Mouse (Mus musculus) retina, postnatal 7 days (tissue): ENCODE data around the gene C2cd2l.
"Not testable (repeated sequence)": the region's sequence is repeated elsewhere in the genome, so short reads cannot be mapped to it uniquely, and the experiment has no call there.

Experiments used
- DNase-seq: peaks from one replicate; pipeline ENCODE4 v3.0.0-alpha.2; 2012; ENCODE audit warnings: low read depth, low spot score

C2cd2l gene

DNA sequence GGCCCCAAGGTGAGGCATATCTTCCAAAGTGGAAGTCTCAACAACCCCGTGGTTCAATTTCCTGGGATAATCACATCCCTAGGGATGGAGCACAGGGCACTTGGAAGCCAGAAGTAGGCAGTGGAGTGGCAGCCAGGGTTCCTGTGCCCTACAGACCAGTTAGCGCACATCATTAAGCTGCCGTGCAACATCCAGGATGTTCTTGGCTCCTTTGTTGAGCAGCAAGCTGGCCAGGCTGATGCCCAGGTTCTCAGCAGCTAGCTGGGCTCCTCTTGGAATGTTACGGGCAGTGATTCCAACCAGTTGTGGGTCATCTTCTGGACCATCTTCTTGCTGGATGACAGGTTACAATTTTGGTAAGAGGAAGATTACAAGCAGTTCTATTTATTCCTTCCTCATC, 16.4 kb upstream of the C2cd2l start:
- DNase-seq: not testable (repeated sequence)

DNA sequence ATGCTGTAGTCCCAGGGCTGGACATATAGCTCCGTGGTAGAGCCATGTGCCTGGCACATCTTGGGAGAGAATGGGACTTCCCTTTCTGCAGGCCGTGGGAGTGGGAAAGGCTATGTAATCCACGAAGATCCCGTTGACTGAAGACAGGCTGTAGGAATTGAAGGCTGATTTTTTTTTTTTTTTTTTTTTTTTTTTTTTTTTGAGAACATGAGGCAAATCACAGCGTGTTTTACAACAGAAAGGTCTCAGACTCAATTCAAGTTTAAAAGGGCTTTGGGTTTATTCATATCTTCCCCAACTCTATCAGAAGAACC, 16.0 kb upstream of the C2cd2l start:
- DNase-seq: no peak

DNA sequence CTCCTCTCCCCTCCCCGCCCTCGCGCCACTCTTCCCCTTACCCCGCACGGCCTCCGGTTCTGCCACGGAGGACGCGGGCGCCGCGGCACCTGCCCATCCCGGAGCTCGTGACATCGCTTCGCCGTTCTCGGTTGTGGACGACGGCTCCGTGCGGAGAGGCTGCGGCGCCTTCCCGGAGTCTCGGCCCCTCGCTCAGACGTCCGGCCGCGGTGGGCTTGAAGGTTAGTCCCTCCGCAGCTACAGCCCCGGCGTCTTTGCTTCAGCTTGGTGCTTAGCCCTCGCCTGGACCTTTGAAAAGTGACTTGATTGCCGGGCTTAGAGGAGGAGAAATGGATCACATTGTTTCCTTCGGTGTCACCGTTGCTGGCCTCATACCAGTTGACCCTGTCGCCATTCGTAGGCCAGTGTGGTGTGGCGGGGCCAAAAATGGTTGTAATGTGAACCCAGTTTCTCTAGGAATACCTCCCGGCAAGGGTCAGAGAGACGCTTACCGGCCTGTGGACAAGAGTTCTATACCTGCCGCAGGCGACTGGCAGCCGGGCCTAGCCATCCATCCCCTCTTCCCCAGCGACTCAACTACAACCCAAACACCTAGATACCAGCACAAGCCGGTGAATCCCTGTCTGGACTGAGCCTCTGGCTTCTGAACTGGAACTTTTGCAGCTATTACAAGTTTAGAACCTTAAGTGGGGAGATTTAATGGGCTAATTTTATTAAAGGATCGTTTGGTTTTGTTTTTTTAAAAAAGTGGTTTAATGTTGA, 15.4 kb upstream of the C2cd2l start:
- DNase-seq: no peak

DNA sequence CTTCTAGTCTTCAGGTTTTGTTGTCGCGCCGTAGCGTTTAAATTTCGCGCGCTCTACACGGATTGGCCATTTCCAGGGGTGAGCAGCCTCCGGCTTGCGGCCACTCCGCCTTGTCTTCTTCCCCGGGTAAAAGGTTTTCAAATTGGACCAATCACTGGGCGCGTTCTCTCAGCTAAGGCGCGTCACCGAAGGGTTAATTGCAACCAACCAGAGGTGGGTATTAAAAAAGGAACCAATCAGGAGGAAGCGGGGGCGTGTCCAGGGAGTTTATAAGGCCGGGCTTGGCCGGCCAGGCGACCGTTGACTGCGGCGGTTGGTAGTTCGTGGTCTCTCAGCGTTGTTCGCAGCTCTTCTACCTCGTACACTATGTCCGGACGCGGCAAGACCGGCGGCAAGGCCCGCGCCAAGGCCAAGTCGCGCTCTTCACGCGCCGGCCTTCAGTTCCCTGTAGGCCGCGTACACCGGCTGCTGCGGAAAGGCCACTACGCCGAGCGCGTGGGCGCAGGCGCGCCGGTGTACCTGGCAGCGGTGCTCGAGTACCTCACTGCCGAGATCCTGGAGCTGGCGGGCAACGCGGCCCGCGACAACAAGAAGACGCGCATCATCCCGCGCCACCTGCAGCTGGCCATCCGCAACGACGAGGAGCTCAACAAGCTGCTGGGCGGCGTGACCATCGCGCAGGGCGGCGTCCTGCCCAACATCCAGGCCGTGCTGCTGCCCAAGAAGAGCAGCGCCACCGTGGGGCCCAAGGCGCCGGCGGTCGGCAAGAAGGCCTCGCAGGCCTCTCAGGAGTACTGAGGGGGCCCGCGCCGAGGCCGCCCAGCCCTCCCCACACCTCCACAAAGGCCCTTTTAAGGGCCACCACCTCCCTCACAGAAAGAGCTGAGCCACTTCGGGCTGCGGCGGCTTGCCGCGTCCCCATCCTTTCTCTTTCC, 14.6 kb upstream of the C2cd2l start, which contains the start of gene H2afx:
TSS of gene H2afx (plus strand) at position 299 of the 935 bp plus-strand sequence.
- peak; percentile 98 for DNase-seq

DNA sequence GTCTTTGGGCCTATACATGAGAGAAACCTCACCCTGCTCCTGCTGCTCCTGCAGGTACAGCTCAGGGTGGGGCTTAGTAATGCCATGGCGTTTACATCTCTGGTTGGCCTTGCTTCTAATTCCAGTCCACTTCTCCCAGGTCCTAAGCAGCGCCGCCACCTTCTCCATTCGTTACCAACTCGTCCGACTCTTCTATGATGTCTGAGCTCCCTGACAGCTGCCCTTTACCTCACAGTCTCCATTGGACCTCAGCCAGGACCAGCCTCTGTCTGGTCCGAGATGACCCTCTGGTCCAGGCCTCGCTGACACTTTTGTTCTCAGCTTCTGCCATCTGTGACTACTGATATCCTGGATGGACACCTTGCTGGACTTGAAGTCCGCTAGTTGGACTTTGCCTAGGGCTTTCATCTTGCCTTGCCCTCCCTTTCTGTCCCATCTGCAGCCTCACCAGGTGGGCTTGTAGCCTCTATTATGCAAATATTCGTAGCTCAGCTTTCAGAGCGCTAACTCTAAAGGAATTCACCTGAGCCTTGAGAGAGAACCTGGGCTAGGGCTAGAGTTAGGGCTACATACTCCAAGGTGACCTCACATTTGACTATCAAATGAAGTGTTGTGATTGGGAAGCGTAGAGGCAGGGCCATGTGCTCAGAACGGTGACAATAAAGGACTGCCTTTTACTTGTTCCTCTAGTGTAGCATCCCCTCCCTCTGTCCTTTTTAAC, 13.0 kb upstream of the C2cd2l start:
- DNase-seq: no peak

DNA sequence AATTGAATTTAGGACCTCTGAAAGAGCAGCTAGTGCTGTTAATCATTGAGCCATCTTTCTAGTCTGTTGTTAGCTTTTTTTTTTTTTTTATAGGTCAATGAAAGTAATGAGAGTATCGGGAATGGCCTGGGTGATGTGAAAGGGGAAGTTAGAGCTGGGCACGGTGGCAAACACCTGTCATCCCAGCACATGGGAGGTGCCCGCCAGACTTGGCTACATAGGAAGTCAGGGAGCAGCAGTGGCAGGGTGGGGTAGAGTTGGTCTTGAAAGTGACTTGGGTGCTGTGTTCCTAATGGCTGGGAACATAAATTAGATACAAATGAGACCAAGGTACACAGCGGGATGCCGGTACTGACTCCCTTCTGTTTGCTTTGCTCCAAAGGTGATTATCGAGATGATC, 10.7 kb upstream of the C2cd2l start:
- DNase-seq: no peak

DNA sequence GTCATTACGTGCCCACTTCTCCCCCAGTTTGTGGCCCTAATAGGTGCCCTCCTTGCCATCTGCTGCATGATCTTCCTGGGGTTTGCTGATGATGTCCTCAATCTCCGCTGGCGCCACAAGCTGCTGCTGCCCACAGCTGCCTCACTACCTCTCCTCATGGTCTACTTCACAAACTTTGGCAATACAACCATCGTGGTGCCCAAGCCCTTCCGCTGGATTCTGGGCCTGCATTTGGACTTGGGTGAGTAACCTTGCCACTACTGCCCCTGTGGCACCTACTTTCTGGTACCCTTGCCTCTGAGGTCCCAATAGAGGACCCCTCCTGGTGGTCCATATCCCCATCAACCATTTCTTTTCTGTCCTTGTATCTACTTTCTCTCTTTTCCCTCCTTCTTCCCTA, 7.8 kb upstream of the C2cd2l start:
- DNase-seq: no peak

DNA sequence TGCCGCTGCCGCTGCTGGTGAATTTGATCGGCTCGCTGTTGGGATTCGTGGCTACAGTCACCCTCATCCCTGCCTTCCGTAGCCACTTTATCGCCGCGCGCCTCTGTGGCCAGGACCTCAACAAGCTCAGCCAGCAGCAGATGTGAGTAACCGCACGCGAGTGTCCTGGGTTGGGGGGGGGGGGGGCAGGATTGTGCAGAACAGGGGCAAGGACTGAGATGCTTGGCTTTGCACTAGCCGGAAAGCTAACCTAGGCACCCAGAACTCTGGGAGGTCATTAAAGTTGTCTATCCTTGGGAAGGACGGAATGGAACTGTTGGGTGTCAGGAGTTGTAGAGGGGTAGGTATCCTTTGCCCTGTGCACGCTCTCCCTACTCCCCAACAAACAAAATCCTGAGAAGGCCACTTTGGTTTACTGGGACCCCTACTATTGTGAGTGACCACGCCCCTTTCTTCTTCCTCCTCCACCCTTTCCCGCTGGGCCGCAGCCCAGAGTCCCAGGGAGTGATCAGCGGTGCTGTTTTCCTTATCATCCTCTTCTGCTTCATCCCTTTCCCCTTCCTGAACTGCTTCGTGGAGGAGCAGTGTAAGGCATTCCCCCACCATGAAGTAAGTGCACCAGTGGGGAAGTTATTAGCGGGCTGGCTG, 7.1 kb upstream of the C2cd2l start:
- no peak for DNase-seq

DNA sequence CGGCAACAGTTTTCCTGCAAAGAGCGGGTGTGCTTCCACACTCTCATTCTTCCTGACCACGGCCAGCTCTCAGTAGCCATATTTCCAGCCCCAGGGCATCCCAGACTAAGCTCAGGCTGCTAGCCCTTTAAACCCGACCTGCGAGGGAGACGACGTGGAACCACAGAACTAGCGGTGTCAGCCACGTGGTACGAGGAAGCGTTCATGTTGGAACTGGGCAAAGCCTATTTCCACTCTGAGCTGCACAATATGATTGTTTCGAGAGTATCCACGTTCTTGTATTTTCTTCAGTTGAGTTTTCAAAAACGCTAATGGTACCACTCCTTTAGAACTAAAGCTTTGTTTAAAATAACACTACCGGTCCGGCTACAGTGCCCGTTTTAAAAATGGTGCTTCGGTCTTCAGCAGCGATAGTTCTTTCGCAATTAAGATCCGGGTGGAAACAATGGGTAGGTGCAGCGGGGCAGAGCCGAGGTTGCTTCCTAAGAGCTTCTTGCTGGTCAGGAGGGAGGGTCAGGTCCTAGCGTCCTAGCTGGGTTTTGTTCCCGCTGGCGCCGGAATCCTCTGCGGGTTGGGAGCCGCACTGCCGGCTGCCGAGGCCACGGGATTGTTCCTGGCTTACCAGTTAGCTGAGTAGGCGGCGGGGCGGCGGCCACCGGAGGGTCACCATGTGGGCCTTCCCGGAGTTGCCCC, 6.4 kb upstream of the C2cd2l start:
- peak; percentile 75 for DNase-seq

DNA sequence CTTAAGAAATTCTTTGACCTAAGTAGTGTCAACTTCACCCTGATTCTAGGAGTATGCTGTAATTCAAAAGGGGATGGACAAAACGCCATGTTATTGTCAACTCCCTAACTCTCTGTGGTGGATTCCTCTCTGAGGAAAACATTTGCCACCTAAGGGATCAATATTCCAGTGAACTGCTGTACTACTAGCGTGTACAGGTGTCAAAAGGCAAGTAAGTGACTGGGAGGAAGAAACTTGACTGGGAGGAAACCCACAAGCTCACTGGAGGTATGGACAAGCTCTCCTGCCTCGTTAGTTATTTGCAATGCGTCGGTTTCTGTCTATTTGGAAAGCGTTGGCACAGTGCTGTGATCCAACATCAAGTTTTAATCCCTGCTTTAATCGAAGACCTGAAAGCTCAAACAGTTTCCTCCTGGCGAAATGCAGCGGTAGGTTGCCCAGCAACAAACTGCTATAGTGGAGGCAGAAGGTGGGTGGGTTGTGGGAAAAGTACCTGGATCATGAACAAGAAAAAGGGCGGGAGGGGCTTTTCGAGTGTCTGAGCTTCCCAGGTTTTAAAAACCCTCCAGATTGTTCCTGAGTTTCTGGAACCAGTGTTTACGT, 5.8 kb upstream of the C2cd2l start, which contains the start of gene Dpagt1:
TSS of gene Dpagt1 (plus strand) at position 252 of the 603 bp plus-strand sequence.
- no peak for DNase-seq

DNA sequence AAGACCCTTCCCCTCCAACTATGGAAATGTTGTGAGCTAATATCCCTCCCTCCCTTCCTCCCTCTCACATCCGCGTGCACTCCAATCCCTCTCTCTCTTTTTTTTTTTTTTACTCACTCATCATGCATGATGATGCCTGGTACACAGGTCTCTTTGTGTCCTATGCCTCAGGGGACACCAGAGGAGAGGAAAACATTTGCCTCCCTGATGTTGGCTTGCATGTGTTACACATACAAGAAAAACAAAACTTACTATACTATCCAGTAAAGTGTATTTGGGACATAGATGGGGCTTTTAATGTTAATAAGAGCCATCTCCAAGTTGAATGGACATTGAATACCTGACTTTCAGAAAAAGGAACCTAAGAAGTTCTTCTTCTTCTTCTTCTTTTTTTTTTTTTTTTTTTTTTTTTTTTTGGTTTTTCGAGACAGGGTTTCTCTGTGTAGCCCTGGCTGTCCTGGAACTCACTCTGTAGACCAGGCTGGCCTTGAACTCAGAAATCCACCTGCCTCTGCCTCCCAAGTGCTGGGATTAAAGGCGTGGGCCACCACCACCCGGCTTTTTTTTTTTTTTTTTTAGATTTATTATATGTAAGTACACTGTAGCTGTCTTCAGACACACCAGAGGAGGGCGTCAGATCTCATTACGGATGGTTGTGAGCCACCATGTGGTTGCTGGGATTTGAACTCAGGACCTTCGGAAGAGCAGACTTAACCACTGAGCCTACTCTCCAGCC, 5.1 kb upstream of the C2cd2l start:
- DNase-seq: not testable (repeated sequence)

DNA sequence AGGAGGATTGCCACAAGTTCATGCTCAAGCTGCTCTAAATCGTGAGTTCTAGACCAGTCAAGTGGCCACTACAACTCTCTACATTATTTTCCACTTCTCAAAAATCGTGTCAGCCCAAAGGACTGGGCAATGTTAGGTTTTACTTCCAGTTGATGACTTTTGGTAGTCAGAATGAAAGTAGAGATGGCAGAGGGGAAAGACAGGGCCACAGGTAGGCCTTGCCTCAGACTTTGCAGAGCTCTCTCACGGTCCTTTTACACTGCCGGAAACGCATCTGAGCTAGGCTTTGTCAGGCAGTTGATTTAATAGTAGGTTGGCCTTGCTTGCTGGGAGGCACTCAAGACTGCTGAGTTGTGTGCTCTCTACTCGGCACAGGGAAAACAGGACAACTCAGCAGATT, 4.1 kb upstream of the C2cd2l start:
- no peak for DNase-seq

DNA sequence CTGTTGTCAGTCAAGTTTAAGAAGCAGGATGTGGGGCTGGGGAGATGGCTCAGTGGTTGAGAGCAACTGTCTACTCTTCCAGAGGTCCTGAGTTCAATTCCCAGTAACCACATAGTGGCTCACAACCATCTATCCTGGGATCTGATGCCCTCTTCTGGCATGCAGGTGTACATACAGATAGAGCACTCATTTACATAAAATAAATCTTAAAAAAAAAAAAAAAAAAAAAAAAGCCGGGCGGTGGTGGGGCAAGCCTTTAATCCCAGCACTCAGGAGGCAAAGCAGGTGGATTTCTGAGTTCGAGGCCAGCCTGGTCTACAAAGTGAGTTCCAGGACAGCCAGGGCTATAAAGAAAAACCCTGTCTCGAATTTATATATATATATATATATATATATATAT, 3.6 kb upstream of the C2cd2l start:
- DNase-seq: not testable (repeated sequence)

DNA sequence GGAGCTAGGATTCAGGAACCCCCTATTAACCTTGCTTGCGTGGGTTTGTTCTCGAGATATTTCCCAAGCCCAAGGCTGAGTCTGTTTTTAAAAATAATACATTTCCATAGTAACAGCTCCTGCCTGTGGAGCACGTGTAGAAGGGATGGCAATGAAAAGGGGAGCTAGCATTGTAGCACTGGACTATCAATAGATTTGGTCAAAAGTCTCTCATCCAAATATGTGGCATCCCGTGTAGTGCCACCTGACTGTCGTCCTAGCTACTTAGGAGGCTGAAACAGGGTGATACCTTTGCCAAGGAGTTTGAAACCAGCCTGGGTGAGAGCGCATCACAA, 681 bp upstream of the C2cd2l start:
- no peak for DNase-seq

DNA sequence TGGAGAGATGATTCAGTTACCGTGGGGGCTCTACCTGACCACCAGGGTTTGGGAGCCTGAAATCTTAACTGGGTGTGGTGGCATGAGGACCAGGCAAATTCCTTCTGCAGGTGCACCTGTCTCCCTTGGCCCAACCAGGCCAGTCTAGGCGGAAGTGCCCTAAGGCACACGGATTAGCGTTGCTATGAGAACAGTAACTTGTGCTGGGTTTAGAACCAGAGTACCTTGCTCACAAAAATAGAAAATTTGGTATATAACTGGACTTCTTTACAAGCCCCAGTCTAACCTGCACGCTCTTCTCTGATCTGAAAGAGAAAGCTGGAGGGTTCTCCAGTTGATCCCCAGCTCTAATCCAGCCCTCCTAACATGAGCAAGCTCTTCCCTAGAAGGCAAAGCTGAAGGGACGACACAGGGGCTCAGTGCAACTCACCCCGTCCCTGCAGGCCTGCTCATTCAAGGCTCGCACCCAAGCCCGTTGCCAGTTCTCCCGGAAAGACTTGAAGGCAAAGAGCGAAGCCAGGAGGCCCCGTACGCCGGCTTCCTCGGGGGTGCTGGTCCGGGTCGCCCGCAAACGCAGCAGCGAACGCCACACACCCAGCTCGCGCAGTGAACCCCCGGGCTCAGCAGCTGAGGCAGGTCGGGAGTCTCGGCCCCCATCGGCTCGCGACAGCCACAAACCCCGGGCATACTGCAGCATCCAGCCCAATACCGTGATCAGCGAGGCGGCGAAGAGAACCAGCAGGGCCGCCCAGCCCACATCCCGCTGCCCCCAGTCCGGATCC, 789 bp downstream of the C2cd2l start:
- no peak for DNase-seq

DNA sequence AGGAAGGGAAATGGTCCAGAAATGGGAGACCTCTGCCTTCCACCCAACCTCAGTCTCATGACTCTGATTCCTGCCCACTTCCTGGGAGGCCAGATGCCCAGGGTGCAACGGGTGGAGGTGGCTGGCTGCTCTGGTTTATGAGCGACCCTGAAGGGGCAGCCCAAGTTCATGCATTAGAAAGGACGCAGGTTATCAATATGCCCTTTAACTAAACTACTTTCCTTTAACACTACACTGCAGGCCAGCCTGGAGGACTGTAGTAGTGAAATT, 1.3 kb downstream of the C2cd2l start:
- DNase-seq: no peak

DNA sequence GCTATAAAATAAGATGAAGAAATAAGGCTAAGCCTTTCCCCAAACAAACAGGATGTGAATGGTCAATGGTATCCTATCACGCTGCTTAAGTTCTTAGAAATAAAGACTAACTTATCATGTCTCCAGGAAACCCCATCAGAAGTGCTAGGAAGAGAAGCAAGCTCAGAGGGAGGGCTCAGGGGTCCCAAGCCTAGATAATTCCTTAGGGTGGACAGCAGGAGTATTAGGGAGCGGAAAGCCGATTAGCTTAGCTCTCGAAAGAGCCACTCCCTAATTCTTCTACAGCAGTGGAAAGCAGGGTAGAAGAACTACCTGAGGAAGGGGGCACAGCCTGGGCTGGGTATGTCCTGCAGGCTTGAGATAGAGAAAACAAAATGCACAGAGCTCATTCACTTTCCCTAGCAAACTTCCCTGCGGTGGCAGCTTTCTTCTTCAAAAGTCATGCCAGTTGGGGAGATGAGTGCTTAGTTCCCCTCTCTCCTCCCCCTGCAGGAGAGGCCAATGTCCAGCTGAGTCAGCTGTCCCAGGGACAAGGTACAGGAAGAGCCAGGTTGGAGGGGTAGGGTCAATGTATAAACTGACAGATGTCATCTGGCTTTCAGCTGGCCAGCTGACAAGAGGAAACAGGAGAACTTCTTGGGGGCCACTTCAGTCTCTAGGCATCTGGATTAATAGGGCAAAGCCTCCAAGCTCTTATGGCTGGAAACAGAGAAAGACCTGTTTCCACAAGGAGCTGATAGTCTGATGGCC, 1.8 kb downstream of the C2cd2l start:
- DNase-seq: peak; percentile 65

DNA sequence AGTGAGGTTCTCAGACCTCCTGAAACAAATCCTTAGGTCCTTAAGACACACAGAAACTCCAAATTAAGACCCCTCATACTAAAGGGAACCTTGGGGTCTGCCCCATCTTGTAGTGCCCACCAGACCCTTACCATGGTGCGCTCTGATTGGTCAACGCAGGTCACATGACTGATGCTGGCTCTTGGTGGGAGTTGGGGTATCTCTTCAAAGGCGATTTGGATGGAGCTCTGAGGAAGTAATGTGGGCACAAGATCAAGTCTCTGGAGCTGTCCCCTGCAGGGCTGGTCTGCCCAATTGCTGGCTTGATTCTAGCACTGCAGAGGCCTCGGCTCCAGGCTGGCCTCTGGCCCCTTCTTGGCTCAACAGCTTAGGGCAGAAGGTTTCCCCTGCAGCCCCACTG, 2.6 kb downstream of the C2cd2l start:
- DNase-seq: no peak

DNA sequence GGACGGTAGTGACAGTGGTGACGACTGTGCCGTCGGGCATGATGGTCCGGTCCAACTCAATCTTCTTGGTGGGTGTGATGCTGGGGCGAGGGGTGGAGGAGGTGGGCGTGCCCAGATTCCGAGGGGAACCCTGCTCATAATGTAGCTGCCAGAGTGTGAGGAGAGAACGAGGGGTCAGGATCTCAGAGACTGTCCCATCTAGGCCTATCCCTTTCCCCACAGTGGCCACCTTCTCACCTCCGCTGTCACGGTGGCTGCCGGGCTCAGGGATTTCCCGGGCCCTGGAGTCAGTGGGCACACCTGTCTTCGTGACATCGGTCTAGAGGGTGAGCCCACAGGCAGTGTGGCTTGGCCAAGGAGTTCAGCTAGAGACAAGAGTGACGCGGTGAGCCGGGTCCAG, 5.2 kb downstream of the C2cd2l start:
- DNase-seq: no peak
